Mouse (Mus musculus) liver, embryonic 14.5 days (tissue): ENCODE results near the gene Prkd1. TPM values are rescaled to one million over a fixed set of nuclear protein-coding genes. Genes with fewer than 3 reads are reported as not detected.

Experiments
- ATAC-seq: fragments of 200-750 bp; cut with Nextera tagmentation; 2 replicates; pipeline ENCODE4 v1.8.0; 2017; ENCODE audit warnings: moderate number of reproducible peaks, mild to moderate bottlenecking, moderate library complexity; ENCODE audit not compliant: insufficient read depth
- DNase-seq, 3 experiments: peaks; one replicate each; pipeline ENCODE4 v3.0.0-alpha.2; 2012 to 2013; ENCODE audit warnings: low read depth in 3 of 3, low spot score in 3 of 3
- H3K27ac ChIP-seq: fragments of 300-500 bp; sonication (generic); 2 replicates; pipeline ENCODE4 v1.5.1; 2014; ENCODE audit warnings: moderate library complexity, mild to moderate bottlenecking, control low read depth, inconsistent platforms
- H3K27me3 ChIP-seq: fragments of 300-500 bp; sonication (generic); 2 replicates; pipeline ENCODE4 v1.6.1; 2014; ENCODE audit warnings: mild to moderate bottlenecking, low read length, moderate library complexity; ENCODE audit not compliant: control insufficient read depth, insufficient read depth
- H3K36me3 ChIP-seq: fragments of 300-500 bp; sonication (generic); replicated peaks from 2 replicates; pipeline ENCODE4 v1.6.1; 2014; ENCODE audit warnings: low read depth; ENCODE audit not compliant: control insufficient read depth, insufficient read depth
- H3K4me1 ChIP-seq, 2 experiments: fragments of 200-500 bp in 1 of 2; fragments of 300-500 bp in 1 of 2; sonication (generic) in 1 of 2; replicated peaks; 2 replicates each; pipeline ENCODE4 v1.6.1; 2012 to 2014; ENCODE audit warnings: antibody characterized with exemption in 1 of 2, inconsistent platforms in 1 of 2, low read length in 1 of 2; ENCODE audit not compliant: control insufficient read depth in 2 of 2, insufficient read depth in 2 of 2
- H3K4me2 ChIP-seq: fragments of 300-500 bp; sonication (generic); 2 replicates; pipeline ENCODE4 v1.6.1; 2014; ENCODE audit warnings: low read depth, mild to moderate bottlenecking, control low read depth, moderate library complexity
- H3K4me3 ChIP-seq, 2 experiments: fragments of 200-500 bp in 1 of 2; fragments of 300-500 bp in 1 of 2; sonication (generic) in 1 of 2; 2 replicates each; pipeline ENCODE4 v1.5.1; 2012 to 2014; ENCODE audit warnings: low read depth in 2 of 2, low read length in 2 of 2, mild to moderate bottlenecking in 2 of 2, control low read depth in 1 of 2, inconsistent platforms in 1 of 2, moderate library complexity in 1 of 2; ENCODE audit not compliant: insufficient read depth in 1 of 2
- H3K9ac ChIP-seq: fragments of 300-500 bp; sonication (generic); replicated peaks from 2 replicates; pipeline ENCODE4 v1.6.1; 2014; ENCODE audit warnings: mild to moderate bottlenecking, control low read depth, moderate library complexity
- H3K9me3 ChIP-seq: fragments of 300-500 bp; sonication (generic); 2 replicates; pipeline ENCODE4 v1.6.1; 2016; ENCODE audit warnings: low read length, mixed read lengths; ENCODE audit not compliant: control insufficient read depth
- CTCF ChIP-seq: IDR thresholded peaks from 2 replicates; pipeline ENCODE4 v1.5.1; 2016; ENCODE audit warnings: antibody characterized with exemption, low read depth, control low read depth
- EP300 ChIP-seq: IDR thresholded peaks from 2 replicates; pipeline ENCODE4 v1.6.1; 2016; ENCODE audit warnings: antibody characterized with exemption, low read depth
- WGBS: fragments of 180-500 bp; shearing (Covaris S2); extraction: QIAGEN DNeasy Blood & Tissue Kit; methylation state at CpG from one replicate; pipeline ENCODE4 v1.1.7; 2014; ENCODE audit not compliant: insufficient replicate concordance; 5-methylcytosine and 5-hydroxymethylcytosine counted together
- polyA plus RNA-seq, 2 experiments: library from polyadenylated mRNA; depleted of rRNA in 1 of 2; stranded (reverse) in 1 of 2; unstranded in 1 of 2; fragments of >200 nt; fragmentation: Nextera tagmentation in 1 of 2; extraction: Ambion mirVana in 1 of 2; gene quantifications; 2 replicates each; pipeline versions ENCODE4 v1.2.1 to v1.2.3; 2012 to 2014

The Prkd1 gene
- polyA plus RNA-seq, 2 experiments, result 0.56 to 0.73 TPM

DNA sequence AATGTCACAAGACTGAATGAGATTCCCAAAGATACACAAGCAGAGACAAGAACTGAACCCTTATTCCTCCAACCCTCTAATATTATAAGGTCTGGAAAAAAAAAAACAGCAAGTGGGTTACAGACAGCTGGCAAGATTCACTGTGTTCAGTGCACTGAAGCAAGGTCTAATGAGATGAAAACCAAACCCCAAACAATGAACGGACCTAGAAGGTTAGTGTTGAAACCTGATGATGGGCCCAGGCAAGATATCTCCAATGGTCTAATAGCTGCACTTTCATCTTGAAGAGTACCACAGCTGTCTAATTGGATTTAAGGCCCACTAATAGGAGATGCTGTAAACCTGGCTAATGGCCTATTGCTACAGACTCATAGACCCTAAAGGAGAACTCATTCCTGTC, 111.9 kb downstream of the Prkd1 start:
- Histone ChIP-seq H3K9ac (no peak overlapping the region), H3K4me1 (no peaks in the 10 kb centered on the region), H3K27ac (no peak overlapping the region), H3K4me3 (no peak overlapping the region), H3K27me3 (no peaks in the 10 kb centered on the region), H3K9me3 (no peaks in the 10 kb centered on the region), H3K36me3 (no peaks in the 10 kb centered on the region), H3K4me2 (no peak overlapping the region)
- TF ChIP-seq EP300, result no peak
- TF ChIP-seq CTCF, result no peak
- WGBS, result 61% methylated on average over 1 of the region's 1 CpGs
- ATAC-seq (no peak), DNase-seq (no peak)

DNA sequence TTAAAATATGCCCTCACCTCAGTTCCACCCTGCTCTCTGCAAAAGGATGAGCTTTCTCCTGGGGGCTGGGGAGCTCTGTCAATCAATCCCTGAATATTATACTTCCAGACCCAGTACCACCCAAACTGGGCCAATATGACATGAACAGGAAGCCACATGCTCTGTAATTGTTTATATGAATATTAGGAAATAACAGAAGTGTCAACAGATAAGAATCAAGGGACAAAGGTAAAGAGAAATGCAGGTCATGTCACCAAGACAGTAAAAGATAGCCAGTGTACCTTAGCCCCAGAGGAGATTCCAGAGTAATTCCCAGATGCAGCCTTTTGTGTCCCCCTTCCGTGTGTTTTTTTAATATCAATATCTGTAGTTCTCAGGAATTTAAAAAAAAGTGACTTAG, 120.3 kb downstream of the Prkd1 start:
- Histone ChIP-seq H3K4me3 (no peak overlapping the region), H3K9ac (no peak overlapping the region), H3K9me3 (no peaks in the 10 kb centered on the region), H3K4me2 (no peak overlapping the region), H3K4me1 (no peaks in the 10 kb centered on the region), H3K27ac (no peak overlapping the region), H3K27me3 (no peaks in the 10 kb centered on the region), H3K36me3 (no peaks in the 10 kb centered on the region)
- 30% methylated on average over 1 of the region's 1 CpGs for WGBS
- DNase-seq (no peak), ATAC-seq (no peak)
- TF ChIP-seq EP300, result no peak
- no peak for TF ChIP-seq CTCF

DNA sequence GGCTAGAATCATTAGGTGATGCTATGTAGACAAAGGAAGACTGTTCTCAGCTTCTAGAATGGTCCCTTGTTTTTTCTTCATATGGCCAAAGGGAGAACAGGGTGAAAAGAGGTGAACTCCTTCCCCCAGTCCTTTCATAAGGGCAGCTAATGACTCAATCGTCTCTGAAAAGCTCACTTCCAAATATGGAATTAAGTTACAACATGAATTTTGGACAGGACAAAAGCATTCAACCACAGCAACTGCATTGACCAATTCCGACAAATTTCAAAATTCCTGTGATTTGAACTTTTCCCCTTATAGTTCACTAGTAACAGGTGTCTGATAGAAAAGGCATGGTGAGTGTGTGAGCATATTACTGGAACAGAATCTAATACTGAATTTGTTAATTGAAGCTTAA, 124.8 kb downstream of the Prkd1 start:
- H3K4me1 ChIP-seq, result no peaks in the 10 kb centered on the region
- no peak overlapping the region for H3K27ac ChIP-seq
- WGBS, result 59% methylated on average over 2 of the region's 2 CpGs
- no peak overlapping the region for H3K4me3 ChIP-seq
- no peaks in the 10 kb centered on the region for H3K36me3 ChIP-seq
- no peak overlapping the region for H3K4me2 ChIP-seq
- DNase-seq (no peak), ATAC-seq (no peak)
- no peaks in the 10 kb centered on the region for H3K9me3 ChIP-seq
- TF ChIP-seq EP300, result no peak
- H3K9ac ChIP-seq, result no peak overlapping the region
- no peaks in the 10 kb centered on the region for H3K27me3 ChIP-seq

DNA sequence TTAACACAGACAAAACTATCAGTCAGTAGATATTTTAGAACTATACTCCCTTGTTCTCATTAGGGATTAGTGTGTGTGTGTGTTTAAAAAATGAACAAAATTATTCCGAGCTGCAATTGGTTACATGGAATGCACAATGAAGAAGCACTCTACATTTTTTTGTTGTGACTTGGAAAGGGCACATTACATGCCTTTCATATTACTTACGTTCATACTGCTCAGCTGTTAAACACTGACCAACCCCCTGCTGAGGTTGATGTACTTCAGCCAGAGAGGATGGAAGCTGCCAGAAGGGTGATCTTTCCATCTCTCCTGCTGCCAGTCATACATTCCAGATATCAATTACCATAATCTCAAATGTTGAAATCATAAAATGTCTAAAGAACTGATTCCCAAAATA, 134.4 kb downstream of the Prkd1 start:
- Histone ChIP-seq H3K9ac (no peak overlapping the region), H3K4me1 (no peaks in the 10 kb centered on the region), H3K9me3 (no peaks in the 10 kb centered on the region), H3K27me3 (no peaks in the 10 kb centered on the region), H3K27ac (no peak overlapping the region), H3K4me2 (no peak overlapping the region), H3K36me3 (no peaks in the 10 kb centered on the region), H3K4me3 (no peak overlapping the region)
- DNase-seq (no peak), ATAC-seq (no peak)
- 66% methylated on average over 2 of the region's 2 CpGs for WGBS
- TF ChIP-seq EP300 (no peak), CTCF (no peak)

DNA sequence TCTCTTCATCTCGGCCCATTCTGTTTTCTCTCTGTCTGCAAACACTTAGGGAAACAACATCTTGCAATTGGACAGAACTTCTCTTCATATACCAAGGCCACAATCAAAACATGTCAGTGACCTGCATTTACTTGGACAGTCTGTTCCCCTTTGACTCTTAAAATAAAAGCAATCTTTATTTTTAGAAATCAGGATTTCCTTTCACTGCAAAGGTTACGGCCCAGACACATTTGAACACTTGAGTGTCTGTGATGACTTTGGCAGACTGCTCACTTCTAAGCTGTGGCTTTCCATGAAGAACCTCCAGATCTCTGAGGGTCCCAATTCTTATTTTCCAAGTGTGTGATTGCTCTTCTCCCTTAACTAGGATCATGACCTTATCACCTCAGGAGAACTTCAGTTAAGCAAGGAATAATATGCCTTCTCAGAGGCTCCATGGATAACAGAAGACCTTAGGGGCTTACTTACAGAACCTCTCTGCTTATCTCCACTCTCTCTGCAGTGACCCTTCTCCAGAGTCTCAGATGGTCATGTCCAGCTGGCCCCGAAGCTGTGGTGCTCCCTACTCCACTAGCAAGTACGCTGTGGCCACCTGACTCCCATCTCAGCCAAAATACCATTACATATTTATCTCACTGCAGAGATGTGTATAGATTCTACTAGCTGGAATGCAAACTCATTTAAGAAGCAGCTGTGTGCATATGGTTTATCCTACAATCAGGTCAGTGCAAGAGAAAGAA, 137.2 kb downstream of the Prkd1 start:
- TF ChIP-seq CTCF (no peak), EP300 (no peak)
- Histone ChIP-seq H3K4me3 (no peak overlapping the region), H3K27me3 (no peaks in the 10 kb centered on the region), H3K36me3 (no peaks in the 10 kb centered on the region), H3K4me1 (no peaks in the 10 kb centered on the region), H3K4me2 (no peak overlapping the region), H3K27ac (no peak overlapping the region), H3K9ac (no peak overlapping the region), H3K9me3 (no peaks in the 10 kb centered on the region)
- no peak for ATAC-seq
- 59% methylated on average over 4 of the region's 4 CpGs for WGBS
- no peak for DNase-seq
